Mouse (Mus musculus): ENCODE measurements at regions not wholly inside any gene's neighbourhood (a gene's known extent, or its start where the extent isn't known, plus 50 kb on each side); places are given as distances from the start of the nearest gene placed in this dataset.
"Not testable (repeated sequence)": the region's sequence is repeated elsewhere in the genome, so short reads cannot be mapped to it uniquely, and the experiment has no call there.

GRCm38 (mm10) chr3:68787385-68788175, 81.8 kb upstream of the 1110032F04Rik start:
- Histone ChIP-seq H3K9ac (replicated peaks; ENCODE audit: low read length) (no peak overlapping the region), H3K36me3 (replicated peaks; ENCODE audit: control insufficient read depth, insufficient read depth, low read depth, low read length) (no peaks in the 10 kb centered on the region), H3K9me3 (replicated peaks; ENCODE audit: control insufficient read depth, low read length) (no peaks in the 10 kb centered on the region), H3K27me3 (ENCODE audit: control insufficient read depth, insufficient read depth, low read length) (no peaks in the 10 kb centered on the region), H3K4me2 (ENCODE audit: low read depth, low read length) (no peak overlapping the region), H3K27ac (replicated peaks; ENCODE audit: low read depth, low read length) (no peak overlapping the region), H3K4me1 (ENCODE audit: control insufficient read depth, insufficient read depth, low read length) (no peaks in the 10 kb centered on the region; the same call in 1 of the 2 replicates), H3K4me3 (ENCODE audit: low read depth, low read length) (no peak overlapping the region)
- 56% methylated on average over 10 of the region's 10 CpGs for WGBS
- ATAC-seq (replicated peaks; ENCODE audit: insufficient number of reproducible peaks, low FRiP score, low TSS enrichment, low read depth), result no peak
- no peak for DNase-seq (ENCODE audit: low spot score)

GRCm38 (mm10) chr3:68789491-68789890, 79.9 kb upstream of the 1110032F04Rik start:
- no peak overlapping the region for H3K27ac ChIP-seq (replicated peaks; ENCODE audit: low read depth, low read length)
- no peak overlapping the region for H3K4me3 ChIP-seq (ENCODE audit: low read depth, low read length)
- 77% methylated on average over 6 of the region's 6 CpGs for WGBS
- no peak overlapping the region for H3K4me2 ChIP-seq (ENCODE audit: low read depth, low read length)
- no peaks in the 10 kb centered on the region for H3K4me1 ChIP-seq (ENCODE audit: control insufficient read depth, insufficient read depth, low read length)
- H3K36me3 ChIP-seq (replicated peaks; ENCODE audit: control insufficient read depth, insufficient read depth, low read depth, low read length), result no peaks in the 10 kb centered on the region
- ATAC-seq (replicated peaks; ENCODE audit: insufficient number of reproducible peaks, low FRiP score, low TSS enrichment, low read depth) (no peak), DNase-seq (ENCODE audit: low spot score) (no peak)
- no peaks in the 10 kb centered on the region for H3K27me3 ChIP-seq (ENCODE audit: control insufficient read depth, insufficient read depth, low read length)
- no peak overlapping the region for H3K9ac ChIP-seq (replicated peaks; ENCODE audit: low read length)
- H3K9me3 ChIP-seq (replicated peaks; ENCODE audit: control insufficient read depth, low read length), result no peaks in the 10 kb centered on the region

GRCm38 (mm10) chr3:68790466-68790865, 78.9 kb upstream of the 1110032F04Rik start:
- 87% methylated on average over 4 of the region's 4 CpGs for WGBS
- H3K27me3 ChIP-seq (ENCODE audit: control insufficient read depth, insufficient read depth, low read length), result no peaks in the 10 kb centered on the region
- H3K4me1 ChIP-seq (ENCODE audit: control insufficient read depth, insufficient read depth, low read length), result no peaks in the 10 kb centered on the region
- no peak overlapping the region for H3K27ac ChIP-seq (replicated peaks; ENCODE audit: low read depth, low read length)
- no peaks in the 10 kb centered on the region for H3K36me3 ChIP-seq (replicated peaks; ENCODE audit: control insufficient read depth, insufficient read depth, low read depth, low read length)
- DNase-seq (ENCODE audit: low spot score), result no peak
- H3K4me2 ChIP-seq (ENCODE audit: low read depth, low read length), result no peak overlapping the region
- no peaks in the 10 kb centered on the region for H3K9me3 ChIP-seq (replicated peaks; ENCODE audit: control insufficient read depth, low read length)
- H3K9ac ChIP-seq (replicated peaks; ENCODE audit: low read length), result no peak overlapping the region
- ATAC-seq (replicated peaks; ENCODE audit: insufficient number of reproducible peaks, low FRiP score, low TSS enrichment, low read depth), result no peak
- H3K4me3 ChIP-seq (ENCODE audit: low read depth, low read length), result no peak overlapping the region

- Histone ChIP-seq H3K9ac (replicated peaks; ENCODE audit: low read length) (no peak overlapping the region), H3K9me3 (replicated peaks; ENCODE audit: control insufficient read depth, low read length) (no peaks in the 10 kb centered on the region), H3K4me3 (ENCODE audit: low read depth, low read length) (no peak overlapping the region), H3K27me3 (ENCODE audit: control insufficient read depth, insufficient read depth, low read length) (no peaks in the 10 kb centered on the region), H3K4me1 (ENCODE audit: control insufficient read depth, insufficient read depth, low read length) (no peaks in the 10 kb centered on the region), H3K27ac (replicated peaks; ENCODE audit: low read depth, low read length) (no peak overlapping the region), H3K4me2 (ENCODE audit: low read depth, low read length) (no peak overlapping the region), H3K36me3 (replicated peaks; ENCODE audit: control insufficient read depth, insufficient read depth, low read depth, low read length) (no peaks in the 10 kb centered on the region)
- 90% methylated on average over 4 of the region's 4 CpGs for WGBS
- ATAC-seq (replicated peaks; ENCODE audit: insufficient number of reproducible peaks, low FRiP score, low TSS enrichment, low read depth), result no peak
- no peak for DNase-seq (ENCODE audit: low spot score)
These were observed 76.5 kb upstream of the 1110032F04Rik start for GRCm38 (mm10) chr3:68792883-68793282.

GRCm38 (mm10) chr3:68793923-68794322, 75.5 kb upstream of the 1110032F04Rik start:
- ATAC-seq (replicated peaks; ENCODE audit: insufficient number of reproducible peaks, low FRiP score, low TSS enrichment, low read depth) (no peak), DNase-seq (ENCODE audit: low spot score) (no peak)
- WGBS, result 67% methylated on average over 2 of the region's 2 CpGs

GRCm38 (mm10) chr3:68794380-68795014, 74.9 kb upstream of the 1110032F04Rik start:
- Histone ChIP-seq H3K36me3 (replicated peaks; ENCODE audit: control insufficient read depth, insufficient read depth, low read depth, low read length) (no peaks in the 10 kb centered on the region), H3K9me3 (replicated peaks; ENCODE audit: control insufficient read depth, low read length) (no peaks in the 10 kb centered on the region), H3K27ac (replicated peaks; ENCODE audit: low read depth, low read length) (no peak overlapping the region), H3K27me3 (ENCODE audit: control insufficient read depth, insufficient read depth, low read length) (no peaks in the 10 kb centered on the region), H3K4me3 (ENCODE audit: low read depth, low read length) (no peak overlapping the region), H3K4me2 (ENCODE audit: low read depth, low read length) (no peak overlapping the region), H3K4me1 (ENCODE audit: control insufficient read depth, insufficient read depth, low read length) (no peaks in the 10 kb centered on the region), H3K9ac (replicated peaks; ENCODE audit: low read length) (no peak overlapping the region)
- DNase-seq (ENCODE audit: low spot score) (no peak), ATAC-seq (replicated peaks; ENCODE audit: insufficient number of reproducible peaks, low FRiP score, low TSS enrichment, low read depth) (no peak)
- 53% methylated on average over 4 of the region's 4 CpGs for WGBS

More at GRCm38 (mm10) chr3:68793923-68794322, 75.5 kb upstream of the 1110032F04Rik start:
- Histone ChIP-seq H3K9me3 (replicated peaks; ENCODE audit: control insufficient read depth, low read length) (no peaks in the 10 kb centered on the region), H3K4me2 (ENCODE audit: low read depth, low read length) (no peak overlapping the region), H3K27me3 (ENCODE audit: control insufficient read depth, insufficient read depth, low read length) (no peaks in the 10 kb centered on the region), H3K4me3 (ENCODE audit: low read depth, low read length) (no peak overlapping the region), H3K4me1 (ENCODE audit: control insufficient read depth, insufficient read depth, low read length) (no peaks in the 10 kb centered on the region), H3K36me3 (replicated peaks; ENCODE audit: control insufficient read depth, insufficient read depth, low read depth, low read length) (no peaks in the 10 kb centered on the region), H3K27ac (replicated peaks; ENCODE audit: low read depth, low read length) (no peak overlapping the region), H3K9ac (replicated peaks; ENCODE audit: low read length) (no peak overlapping the region)

- no peak overlapping the region for H3K9ac ChIP-seq (replicated peaks; ENCODE audit: low read length)
- no peak overlapping the region for H3K4me2 ChIP-seq (ENCODE audit: low read depth, low read length)
- no peak for DNase-seq (ENCODE audit: low spot score)
- WGBS, result 73% methylated on average over 3 of the region's 3 CpGs
- H3K9me3 ChIP-seq (replicated peaks; ENCODE audit: control insufficient read depth, low read length), result no peaks in the 10 kb centered on the region
- H3K27ac ChIP-seq (replicated peaks; ENCODE audit: low read depth, low read length), result no peak overlapping the region
- H3K27me3 ChIP-seq (ENCODE audit: control insufficient read depth, insufficient read depth, low read length), result no peaks in the 10 kb centered on the region
- ATAC-seq (replicated peaks; ENCODE audit: insufficient number of reproducible peaks, low FRiP score, low TSS enrichment, low read depth), result no peak
- no peak overlapping the region for H3K4me3 ChIP-seq (ENCODE audit: low read depth, low read length)
- no peaks in the 10 kb centered on the region for H3K4me1 ChIP-seq (ENCODE audit: control insufficient read depth, insufficient read depth, low read length)
- H3K36me3 ChIP-seq (replicated peaks; ENCODE audit: control insufficient read depth, insufficient read depth, low read depth, low read length), result no peaks in the 10 kb centered on the region
These were observed 73.7 kb upstream of the 1110032F04Rik start for GRCm38 (mm10) chr3:68795641-68796040.

- not testable (repeated sequence) for H3K4me2 ChIP-seq (ENCODE audit: low read depth, low read length); H3K27me3 ChIP-seq (ENCODE audit: control insufficient read depth, insufficient read depth, low read length); H3K9ac ChIP-seq (replicated peaks; ENCODE audit: low read length); H3K9me3 ChIP-seq (replicated peaks; ENCODE audit: control insufficient read depth, low read length); H3K4me3 ChIP-seq (ENCODE audit: low read depth, low read length); H3K4me1 ChIP-seq (ENCODE audit: control insufficient read depth, insufficient read depth, low read length); ATAC-seq (replicated peaks; ENCODE audit: insufficient number of reproducible peaks, low FRiP score, low TSS enrichment, low read depth); H3K36me3 ChIP-seq (replicated peaks; ENCODE audit: control insufficient read depth, insufficient read depth, low read depth, low read length); DNase-seq (ENCODE audit: low spot score); H3K27ac ChIP-seq (replicated peaks; ENCODE audit: low read depth, low read length)
- WGBS, result 84% methylated on average over 8 of the region's 8 CpGs
These were observed 71.0 kb upstream of the 1110032F04Rik start for GRCm38 (mm10) chr3:68798408-68798807.

All from embryonic facial prominence, embryonic 11.5 days (tissue).